Mouse (Mus musculus) adrenal gland, adult 2 months (tissue): ENCODE data around the gene Slc7a7. TPM values are rescaled to one million over a fixed set of nuclear protein-coding genes. Genes with fewer than 3 reads are reported as not detected.
A peak's percentile ranks its signal among the peaks of the same experiment; 100 is the strongest.

ENCODE experiments used
- DNase-seq: peaks from one replicate; pipeline ENCODE4 v3.0.0; 2021
- polyA plus RNA-seq: library from polyadenylated mRNA; depleted of rRNA; stranded (reverse); fragments of >200 nt; gene quantifications from 2 replicates; pipeline ENCODE4 v1.2.3, GENCODE M21; 2012; rRNA removed
- total RNA-seq, 2 experiments: library from RNA; stranded (reverse); gene quantifications; 2 replicates each; pipeline ENCODE4 v1.2.3; 2021

The Slc7a7 gene
- total and polyA plus RNA-seq, 3 experiments = 2.8 to 4.2 (median 3.9) TPM

GRCm38 (mm10) chr14:54324486-54324885, 93.1 kb downstream of the Slc7a7 start:
- no peak for DNase-seq

GRCm38 (mm10) chr14:54321556-54322376, 95.8 kb downstream of the Slc7a7 start:
- peak; percentile 55 for DNase-seq

Other genes starting within 250 kb of the Slc7a7 start
- gene Dad1, start 163.7 kb downstream of the Slc7a7 start, total RNA-seq = 100 to 1,000 TPM; 385 to 398 TPM
- gene Dad1, start 163.7 kb downstream of the Slc7a7 start, polyA plus RNA-seq = 1,369 and 1,819 TPM in 2 replicates
- gene Abhd4, start 163.6 kb downstream of the Slc7a7 start, total RNA-seq = 100 to 1,000 TPM; 490 to 694 TPM
- gene Abhd4, start 163.6 kb downstream of the Slc7a7 start, polyA plus RNA-seq = 397 and 541 TPM in 2 replicates
- gene Olfr49, start 132.8 kb downstream of the Slc7a7 start, total RNA-seq = not detected
- gene Olfr49, start 132.8 kb downstream of the Slc7a7 start, polyA plus RNA-seq = 0.01 TPM in 1 of 2 replicates, not detected in the other
- 100 to 1,000 TPM in 1 of 2 experiments, 10 to 100 TPM in 1; 95.8 to 109 TPM for gene Oxa1l, start 56.9 kb downstream of the Slc7a7 start, total RNA-seq
- 461 and 500 TPM in 2 replicates for gene Oxa1l, start 56.9 kb downstream of the Slc7a7 start, polyA plus RNA-seq
- gene Mrpl52, start 9.1 kb upstream of the Slc7a7 start, total RNA-seq = 100 to 1,000 TPM; 162 to 202 TPM
- 2,091 and 3,081 TPM in 2 replicates for gene Mrpl52, start 9.1 kb upstream of the Slc7a7 start, polyA plus RNA-seq
- gene Mmp14, start 13.8 kb upstream of the Slc7a7 start, total RNA-seq = 10 to 100 TPM; 36.2 to 39.9 TPM
- 173 and 192 TPM in 2 replicates for gene Mmp14, start 13.8 kb upstream of the Slc7a7 start, polyA plus RNA-seq
- 100 to 1,000 TPM; 116 to 139 TPM for gene Lrp10, start 46.4 kb upstream of the Slc7a7 start, total RNA-seq
- 262 and 276 TPM in 2 replicates for gene Lrp10, start 46.4 kb upstream of the Slc7a7 start, polyA plus RNA-seq
- gene Rem2, start 58.3 kb upstream of the Slc7a7 start, total RNA-seq = under 1 TPM; 0.29 to 0.45 TPM
- gene Rem2, start 58.3 kb upstream of the Slc7a7 start, polyA plus RNA-seq = 0.40 and 0.49 TPM in 2 replicates
- 10 to 100 TPM; 45.2 to 47.4 TPM for gene Prmt5, start 99.7 kb upstream of the Slc7a7 start, total RNA-seq
- 39.1 and 44.3 TPM in 2 replicates for gene Prmt5, start 99.7 kb upstream of the Slc7a7 start, polyA plus RNA-seq
- 10 to 100 TPM; 13.9 to 26.6 TPM for gene Haus4, start 136.8 kb upstream of the Slc7a7 start, total RNA-seq
- 20.4 and 21.0 TPM in 2 replicates for gene Haus4, start 136.8 kb upstream of the Slc7a7 start, polyA plus RNA-seq
- gene Ajuba, start 159.8 kb upstream of the Slc7a7 start, total RNA-seq = 10 to 100 TPM; 14.4 to 30.3 TPM
- 47.0 and 56.9 TPM in 2 replicates for gene Ajuba, start 159.8 kb upstream of the Slc7a7 start, polyA plus RNA-seq
- 1 to 10 TPM; 2.9 to 8.2 TPM for gene 4931414P19Rik, start 188.2 kb upstream of the Slc7a7 start, total RNA-seq
- 7.4 and 9.6 TPM in 2 replicates for gene 4931414P19Rik, start 188.2 kb upstream of the Slc7a7 start, polyA plus RNA-seq
- gene Psmb5, start 200.2 kb upstream of the Slc7a7 start, total RNA-seq = 100 to 1,000 TPM; 317 to 332 TPM
- gene Psmb5, start 200.2 kb upstream of the Slc7a7 start, polyA plus RNA-seq = 267 and 322 TPM in 2 replicates
- not detected for gene Psmb11, start 203.7 kb upstream of the Slc7a7 start, total RNA-seq
- gene Psmb11, start 203.7 kb upstream of the Slc7a7 start, polyA plus RNA-seq = not detected in 2 replicates
- not detected for gene Gm17606, start 223.2 kb upstream of the Slc7a7 start, total RNA-seq
- gene Gm17606, start 223.2 kb upstream of the Slc7a7 start, polyA plus RNA-seq = not detected in 2 replicates
- gene Cdh24, start 223.6 kb upstream of the Slc7a7 start, total RNA-seq = 1 to 10 TPM in 1 of 2 experiments, under 1 TPM in 1; 0.66 to 1.7 TPM
- 4.4 and 6.6 TPM in 2 replicates for gene Cdh24, start 223.6 kb upstream of the Slc7a7 start, polyA plus RNA-seq